Comparison of ENCODE assay signal across 7 mouse cellular contexts in genomic region chr5:115559237-115560101, GRCm38 (mm10). TPM values are rescaled to one million over a fixed set of nuclear protein-coding genes. Genes with fewer than 3 reads are reported as not detected.
A peak's percentile ranks its signal among the peaks of the same experiment; 100 is the strongest.
DNase-seq lines count a peak whose midpoint lies in the region; ATAC-seq lines count a peak whose summit lies in the region.

Gene Rplp0, plus strand, starts transcription at chr5:115559467.

- H3K36me3 ChIP-seq in intestine, embryonic 16.5 days (ENCODE audit: control insufficient read depth, insufficient read depth, low read length) = peaks cover 8% of the 10 kb centered on the region; the same call in 1 of the 2 replicates
- H3K36me3 ChIP-seq in midbrain, embryonic 11.5 days (ENCODE audit: control insufficient read depth, insufficient read depth, low read length) = peaks cover 10% of the 10 kb centered on the region

- intact Hi-C loops in left cerebral cortex, postnatal 36 days (cut with DNase I) = loop anchor here (5.0 kb wide), 1 partner anchor 52 kb away; the partner anchor contains the start of gene Pxn

- H3K9me3 ChIP-seq in intestine, embryonic 16.5 days (ENCODE audit: control insufficient read depth, low read length) = no peaks in the 10 kb centered on the region
- no peaks in the 10 kb centered on the region for H3K9me3 ChIP-seq in midbrain, embryonic 11.5 days (ENCODE audit: control insufficient read depth, low read length)

- peak within 1 kb of the TSS; percentile 93 for H3K9ac ChIP-seq in intestine, embryonic 16.5 days (ENCODE audit: low read depth, low read length)
- H3K9ac ChIP-seq in midbrain, embryonic 11.5 days (ENCODE audit: low read length) = peak within 1 kb of the TSS; percentile 98

- peak within 1 kb of the TSS; percentile 85 for H3K4me2 ChIP-seq in intestine, embryonic 16.5 days (ENCODE audit: low read depth, low read length)
- H3K4me2 ChIP-seq in midbrain, embryonic 11.5 days = peak within 1 kb of the TSS; percentile 85

- WGBS in intestine, embryonic 16.5 days = under 1% methylated on average over 77 of the region's 78 CpGs
- WGBS in midbrain, embryonic 11.5 days = under 1% methylated on average over 77 of the region's 78 CpGs

- DNase-seq in adrenal gland, adult 8-10 months = peak; percentile 100
- DNase-seq in embryo, embryonic 9.5 days (ENCODE audit: extremely low spot score) = peak; percentile 99
- peak; percentile 97 to 99 for DNase-seq in gastrocnemius, postnatal 4 days (ENCODE audit: low spot score in 2 of 2)
- DNase-seq in left cerebral cortex, postnatal 36 days (ENCODE audit: low spot score in 2 of 2) = peak; percentile 100
- DNase-seq in midbrain, embryonic 11.5 days (ENCODE audit: low spot score, missing footprints) = peak; percentile 100
- peak; percentile 100 for DNase-seq in skeletal muscle tissue, adult 2 months (ENCODE audit: low read depth, low spot score)

- ATAC-seq in intestine, embryonic 16.5 days = peak; percentile 97
- peak; percentile 99 for ATAC-seq in midbrain, embryonic 11.5 days (ENCODE audit: low FRiP score)

- no peaks in the 10 kb centered on the region for H3K27me3 ChIP-seq in intestine, embryonic 16.5 days (replicated peaks; ENCODE audit: control insufficient read depth, insufficient read depth, low read length)
- H3K27me3 ChIP-seq in midbrain, embryonic 11.5 days (ENCODE audit: control insufficient read depth, insufficient read depth, low read length) = no peaks in the 10 kb centered on the region

- peak within 1 kb of the TSS; percentile 70 for H3K4me3 ChIP-seq in intestine, embryonic 16.5 days (ENCODE audit: low read length)
- H3K4me3 ChIP-seq in midbrain, embryonic 11.5 days (ENCODE audit: low read depth, low read length) = peak within 1 kb of the TSS; percentile 95

- peaks cover 14% of the 10 kb centered on the region for H3K4me1 ChIP-seq in intestine, embryonic 16.5 days (ENCODE audit: control insufficient read depth, insufficient read depth, low read length)
- peaks cover 13% of the 10 kb centered on the region for H3K4me1 ChIP-seq in midbrain, embryonic 11.5 days (ENCODE audit: control insufficient read depth, insufficient read depth, low read length)

- H3K27ac ChIP-seq in intestine, embryonic 16.5 days (ENCODE audit: low read length) = peak within 1 kb of the TSS; percentile 65
- peak within 1 kb of the TSS; percentile 59; the same call in 1 of the 2 replicates for H3K27ac ChIP-seq in midbrain, embryonic 11.5 days (ENCODE audit: low read depth, low read length)

RNA-seq across cellular contexts. Expression of gene Rplp0, which starts in this region (rescaled TPM):
- 100 to 1,000 TPM; 682 to 769 (median 720) TPM for total RNA-seq in adrenal gland, adult 8-10 months (2022)
- 1,000 to 10,000 TPM; 1,089 to 1,227 TPM for total RNA-seq in gastrocnemius, postnatal 4 days (2021)
- 1,506 and 1,615 TPM in 2 replicates for polyA plus RNA-seq in intestine, embryonic 16.5 days (2015; fragmentation: Nextera tagmentation; extraction: Ambion mirVana)
- total RNA-seq in left cerebral cortex, postnatal 36 days (2021) = 100 to 1,000 TPM; 173 to 213 TPM
- 1,161 and 1,182 TPM in 2 replicates for polyA plus RNA-seq in midbrain, embryonic 11.5 days (2014; fragmentation: Nextera tagmentation; extraction: Ambion mirVana)

Comparison
In these comparisons a context has a peak if more than half of its experiments do, and no peak if none do; other contexts are left out.
1. Peak in every context shown above with its lines: DNase-seq, ATAC-seq, H3K4me3 ChIP-seq and H3K27ac ChIP-seq.